Mouse (Mus musculus) urinary bladder, postnatal 25 days (tissue): Measurements from ENCODE around the gene Spns3.

Experiments
- DNase-seq: peaks from one replicate; pipeline ENCODE4 v3.0.0; 2022; ENCODE audit warnings: low spot score

Spns3 gene

DNA sequence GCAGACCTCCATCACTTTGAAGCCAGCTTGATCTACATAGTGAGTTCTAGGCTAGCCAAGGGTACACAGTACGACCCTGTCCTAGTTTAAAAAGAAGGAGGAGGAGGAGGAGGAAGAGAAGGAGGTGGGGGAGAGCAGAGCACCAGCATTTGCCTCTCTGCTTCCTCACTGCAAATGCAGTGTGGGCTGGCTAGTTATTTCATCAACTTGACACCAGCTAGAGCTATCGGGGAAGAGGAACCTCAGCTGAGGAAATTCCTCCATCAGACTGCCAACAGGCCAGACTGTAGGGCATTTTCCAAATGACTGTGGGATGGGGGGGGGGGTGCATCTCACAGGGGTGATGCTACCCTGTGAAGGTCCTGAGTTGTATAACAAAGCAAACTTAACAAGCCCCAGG lies 31.9 kb downstream of the Spns3 start:
- no peak for DNase-seq

DNA sequence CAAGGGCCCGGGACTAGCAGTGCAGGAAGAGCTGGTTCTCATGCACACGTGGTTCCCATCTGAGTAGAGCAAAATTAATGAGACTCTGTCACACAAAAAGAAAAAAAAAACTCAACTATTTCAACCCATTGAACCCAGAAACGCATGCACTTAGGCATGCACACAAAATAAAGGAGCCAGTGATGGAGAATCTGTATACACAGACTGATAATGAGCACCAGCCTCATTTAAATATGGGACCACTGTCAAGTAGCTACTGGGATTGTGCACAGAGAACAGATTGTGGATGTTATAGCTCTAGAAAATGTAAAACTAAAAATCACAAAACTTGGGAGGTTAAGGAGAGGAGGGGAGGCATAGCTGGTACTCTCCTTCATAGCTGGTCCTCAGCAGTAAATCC lies 35.3 kb downstream of the Spns3 start:
- no peak for DNase-seq

DNA sequence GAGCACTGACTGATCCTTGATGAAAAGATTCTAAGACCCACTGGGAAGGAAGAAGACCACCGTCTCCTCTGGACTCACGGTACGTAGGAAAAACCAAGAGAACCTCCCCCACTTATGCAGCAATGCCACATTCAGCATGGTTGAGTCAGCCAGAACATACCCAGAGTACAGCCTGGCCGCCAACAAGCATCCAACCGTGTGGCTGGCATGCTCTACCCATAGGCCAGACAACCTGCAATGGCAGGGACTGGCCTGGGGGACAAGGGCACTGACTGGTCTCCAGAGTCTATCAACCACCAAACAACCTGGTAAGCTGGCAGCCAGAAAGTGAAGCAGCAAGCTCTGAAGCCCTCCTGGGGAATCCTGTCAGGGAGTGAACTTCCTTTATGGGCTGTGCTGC lies 41.7 kb downstream of the Spns3 start:
- no peak for DNase-seq

DNA sequence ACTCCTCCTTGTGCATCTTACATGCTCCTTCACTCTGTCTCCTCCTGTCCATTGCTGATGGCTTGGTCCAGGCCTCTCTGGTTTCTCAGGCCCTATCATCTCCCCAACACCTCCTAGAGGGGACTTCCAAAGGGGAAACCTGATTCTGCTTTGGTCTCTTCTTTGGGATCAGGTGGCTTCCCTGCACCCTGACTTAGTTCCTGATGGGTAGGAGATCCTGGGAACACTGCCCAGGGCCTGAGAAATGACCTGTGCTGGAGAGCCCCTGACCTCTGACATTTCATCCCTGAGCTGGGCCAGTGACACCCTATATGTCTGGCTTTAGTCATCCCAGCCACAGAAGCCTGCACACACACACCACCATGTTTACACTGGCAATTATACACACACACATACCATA lies 42.7 kb downstream of the Spns3 start:
- DNase-seq, result no peak

DNA sequence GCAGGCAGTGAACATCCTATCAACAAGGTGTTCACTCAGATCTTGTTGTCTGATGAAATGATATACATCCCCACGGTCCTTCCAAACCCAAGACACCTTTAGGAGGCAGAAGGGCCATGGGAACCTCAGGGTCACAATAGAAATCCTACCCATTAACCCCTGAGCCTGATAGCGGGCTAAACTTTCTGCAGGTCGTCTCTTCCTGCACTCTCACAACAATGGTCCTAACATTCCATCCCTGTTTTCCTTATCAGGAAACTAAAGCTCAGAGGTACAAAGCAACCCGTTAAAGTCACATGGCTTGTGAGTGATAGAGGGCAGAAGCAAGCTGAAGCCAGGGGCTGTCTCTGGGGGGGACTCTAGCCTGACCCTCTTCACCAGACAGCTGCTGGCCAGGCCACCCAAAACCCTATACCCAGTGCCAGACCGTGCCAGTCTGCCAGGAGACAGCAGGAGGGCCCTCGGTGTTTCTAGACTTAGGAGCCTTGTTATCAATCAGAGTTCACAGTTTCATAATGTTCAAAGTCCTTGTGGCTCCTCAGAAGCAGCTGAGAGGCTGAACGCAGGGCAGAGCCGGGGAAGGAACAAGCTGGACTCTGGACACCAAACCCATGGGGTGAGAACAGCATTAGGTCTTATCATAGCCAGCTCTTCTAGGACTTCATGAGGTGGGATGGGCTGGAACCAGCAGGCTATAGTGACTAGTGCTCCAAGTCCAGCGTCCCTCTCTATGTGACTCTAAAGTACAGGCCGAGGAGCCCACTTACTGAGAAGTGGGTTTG lies 46.1 kb downstream of the Spns3 start:
- DNase-seq, result no peak

DNA sequence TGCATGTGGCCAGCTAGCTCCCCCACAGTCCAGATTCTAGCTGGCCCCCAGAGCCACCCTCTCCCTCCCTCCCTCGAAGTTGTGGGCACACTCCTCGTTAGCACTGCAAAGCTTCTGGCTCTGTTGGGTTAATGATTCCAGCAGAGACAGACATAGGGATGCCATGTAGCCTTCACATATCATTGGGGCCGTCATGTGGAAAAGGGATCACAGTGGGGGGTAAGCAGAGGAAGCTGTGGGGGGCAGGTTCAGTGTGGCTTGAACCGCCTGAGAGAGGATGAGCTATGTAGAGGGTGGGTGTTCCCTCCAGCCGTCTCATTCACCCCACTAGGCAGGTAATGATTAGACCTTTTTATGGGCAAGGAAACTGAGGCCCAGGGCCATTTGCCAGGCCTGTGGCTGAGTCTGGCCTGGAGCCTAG lies 46.8 kb downstream of the Spns3 start:
- no peak for DNase-seq

DNA sequence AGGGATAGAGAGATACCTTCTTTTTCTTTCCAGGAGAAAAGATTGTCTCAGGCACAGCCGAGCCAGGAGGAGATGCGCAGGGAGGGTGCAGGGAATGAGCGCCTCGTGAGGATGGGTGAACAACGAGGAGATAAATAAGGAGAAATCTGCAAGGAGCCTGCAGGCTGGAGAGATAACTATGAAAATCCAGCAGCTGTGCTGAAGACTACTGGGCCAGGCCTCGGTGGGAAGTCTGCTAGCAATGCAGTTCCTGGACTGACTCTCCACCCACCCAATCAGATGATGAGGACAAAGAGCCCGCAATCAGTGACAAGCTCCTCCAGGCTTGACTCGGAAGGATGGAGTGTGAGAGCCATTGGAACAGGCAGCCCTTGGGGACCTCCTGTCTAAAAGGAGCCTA lies 48.1 kb downstream of the Spns3 start:
- no peak for DNase-seq

DNA sequence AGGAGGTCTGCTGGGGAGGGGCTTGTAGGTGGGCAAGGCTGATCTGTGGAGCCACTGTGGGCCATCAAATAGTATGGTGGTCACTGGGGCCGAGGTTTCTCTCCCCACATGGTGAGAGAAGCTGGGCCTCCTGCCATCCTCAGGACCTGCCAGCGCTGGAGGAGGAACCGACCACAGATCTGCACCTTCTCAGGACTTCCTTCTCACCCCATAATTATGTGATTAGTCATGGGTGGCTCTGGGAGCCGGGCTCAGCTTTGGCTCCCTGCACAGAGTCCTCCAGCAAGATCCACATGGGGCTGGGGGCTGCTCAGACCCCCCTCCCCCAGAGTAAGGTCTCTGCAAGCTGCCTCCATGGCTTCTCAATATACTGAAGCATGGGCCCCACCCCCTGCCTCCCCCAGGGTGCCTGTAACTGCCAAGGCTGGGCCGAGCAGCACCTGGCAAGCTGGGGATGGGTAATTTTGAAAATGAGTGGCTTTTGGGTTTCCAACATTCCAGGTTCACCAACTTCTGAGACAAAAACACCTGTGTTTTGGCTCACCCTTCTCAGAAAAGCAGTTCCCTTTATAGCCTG lies 48.8 kb downstream of the Spns3 start:
- DNase-seq, result peak; percentile 26

DNA sequence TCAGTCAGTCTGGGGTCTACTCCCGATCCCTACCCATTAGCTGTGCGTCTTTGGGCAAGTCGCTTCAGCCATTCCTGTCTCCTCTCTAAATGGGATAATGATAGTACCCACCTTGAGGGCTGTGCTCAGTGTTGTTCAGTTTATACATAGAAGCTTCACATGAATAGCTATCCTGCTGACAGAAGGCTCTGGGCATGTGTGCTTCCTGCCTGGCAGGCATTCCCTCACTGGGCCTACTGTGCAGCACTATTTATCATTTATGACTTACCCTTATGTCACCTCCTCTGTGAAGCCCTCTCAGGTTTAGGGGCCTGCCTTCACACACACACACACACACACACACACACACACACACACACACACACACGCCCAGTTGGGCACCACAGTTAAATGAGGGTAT lies 50.2 kb downstream of the Spns3 start:
- no peak for DNase-seq

DNA sequence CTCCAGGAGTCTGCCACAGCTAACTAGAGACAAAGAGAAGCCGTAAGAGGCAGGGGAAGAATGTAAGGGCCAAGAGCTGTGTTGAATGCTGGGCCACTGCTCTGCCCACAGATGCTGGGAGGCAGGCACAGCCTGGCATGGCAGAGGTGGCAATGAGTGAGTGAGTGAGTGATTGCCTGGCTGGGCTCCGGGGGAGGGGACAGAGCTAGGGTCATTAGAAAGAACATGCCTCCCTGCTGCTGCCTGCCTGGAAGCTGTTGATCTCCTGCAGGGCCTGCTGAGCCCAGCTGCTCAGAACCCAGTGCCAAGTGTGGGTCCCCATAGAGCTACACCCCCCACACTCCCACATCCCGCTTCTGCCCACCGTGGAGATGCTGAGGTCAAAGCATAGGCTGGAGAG lies 52.9 kb downstream of the Spns3 start:
- no peak for DNase-seq

DNA sequence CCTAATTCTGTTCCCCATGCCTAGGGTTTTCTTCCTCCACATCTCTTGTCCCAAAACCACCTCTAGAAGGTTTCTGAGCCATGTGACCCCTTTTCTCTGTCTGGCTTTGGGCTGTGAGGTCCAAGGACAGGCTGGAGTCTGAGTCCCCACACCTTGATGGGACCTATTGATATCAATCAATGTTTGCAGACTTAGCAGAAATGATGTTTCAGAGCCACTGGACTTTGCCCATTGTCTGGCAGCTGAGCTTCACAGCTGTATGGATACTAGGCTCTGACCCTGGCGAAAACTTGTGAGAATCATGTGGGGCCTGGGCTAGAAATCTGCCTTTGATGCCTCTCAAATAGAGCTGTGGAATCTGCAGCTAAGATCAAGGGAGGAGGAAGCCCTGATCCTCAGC lies 53.5 kb downstream of the Spns3 start:
- DNase-seq, result no peak

DNA sequence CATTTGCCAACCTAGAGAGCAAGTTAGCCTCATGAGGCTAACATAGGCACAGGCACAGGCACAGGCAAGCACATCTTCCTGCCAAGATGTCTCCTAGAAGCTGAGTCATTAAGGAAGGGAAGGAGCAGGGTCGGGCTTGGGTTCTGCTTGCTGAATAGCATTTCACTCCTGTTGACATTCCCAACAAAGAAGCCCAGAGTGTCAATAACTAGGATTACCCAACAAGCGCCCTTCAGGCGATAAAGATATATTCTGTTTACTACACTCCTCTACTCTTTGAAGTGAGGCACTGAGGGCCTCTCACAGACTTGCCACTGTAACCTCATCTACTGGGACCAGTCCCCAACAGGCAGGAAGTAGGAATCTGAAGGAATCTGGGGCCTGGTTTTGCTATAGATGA lies 54.2 kb downstream of the Spns3 start:
- DNase-seq, result no peak

DNA sequence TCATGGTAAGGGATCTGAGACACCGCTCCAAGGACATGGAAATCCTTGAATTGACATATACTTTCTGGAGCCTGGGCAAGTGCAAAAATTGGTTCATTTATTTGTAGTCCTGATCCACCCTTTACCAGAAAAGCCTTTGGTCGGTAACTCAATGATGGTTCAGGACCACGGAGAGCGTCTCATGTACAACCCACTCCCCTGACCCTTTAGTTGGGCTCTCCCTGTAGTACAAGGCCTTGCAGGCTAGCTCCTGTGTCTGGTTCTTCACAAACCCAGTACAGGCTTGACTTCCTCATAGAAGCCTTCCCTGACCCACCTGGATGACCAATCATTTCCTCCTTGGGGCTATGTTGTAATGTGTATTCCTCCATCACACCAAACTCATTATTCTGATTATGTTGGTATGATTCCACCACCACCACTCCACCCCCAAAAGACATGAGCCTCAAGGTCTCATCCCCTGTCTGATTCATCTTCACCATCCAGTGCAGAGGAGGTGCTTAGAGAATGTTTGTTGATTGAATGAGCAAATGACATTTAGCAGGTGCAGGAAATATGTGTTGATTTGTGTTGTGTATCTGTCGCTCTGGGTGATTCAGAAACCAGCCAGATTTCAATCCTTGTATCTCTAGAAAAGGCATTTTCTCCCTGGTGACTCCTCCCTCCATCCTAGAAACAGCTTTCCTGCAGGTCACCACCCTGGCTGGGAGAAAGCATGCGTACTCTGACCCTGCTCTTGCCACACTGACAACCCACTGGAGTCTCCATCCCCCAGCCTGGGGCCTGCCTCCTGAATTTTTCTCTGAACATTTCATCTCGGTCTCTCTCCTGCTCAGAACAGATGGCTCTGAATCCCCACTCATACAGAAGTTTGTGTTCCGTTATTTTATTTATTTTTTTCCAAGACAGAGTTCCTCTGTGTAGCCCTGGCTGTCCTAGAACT lies 56.0 kb downstream of the Spns3 start:
- no peak for DNase-seq

DNA sequence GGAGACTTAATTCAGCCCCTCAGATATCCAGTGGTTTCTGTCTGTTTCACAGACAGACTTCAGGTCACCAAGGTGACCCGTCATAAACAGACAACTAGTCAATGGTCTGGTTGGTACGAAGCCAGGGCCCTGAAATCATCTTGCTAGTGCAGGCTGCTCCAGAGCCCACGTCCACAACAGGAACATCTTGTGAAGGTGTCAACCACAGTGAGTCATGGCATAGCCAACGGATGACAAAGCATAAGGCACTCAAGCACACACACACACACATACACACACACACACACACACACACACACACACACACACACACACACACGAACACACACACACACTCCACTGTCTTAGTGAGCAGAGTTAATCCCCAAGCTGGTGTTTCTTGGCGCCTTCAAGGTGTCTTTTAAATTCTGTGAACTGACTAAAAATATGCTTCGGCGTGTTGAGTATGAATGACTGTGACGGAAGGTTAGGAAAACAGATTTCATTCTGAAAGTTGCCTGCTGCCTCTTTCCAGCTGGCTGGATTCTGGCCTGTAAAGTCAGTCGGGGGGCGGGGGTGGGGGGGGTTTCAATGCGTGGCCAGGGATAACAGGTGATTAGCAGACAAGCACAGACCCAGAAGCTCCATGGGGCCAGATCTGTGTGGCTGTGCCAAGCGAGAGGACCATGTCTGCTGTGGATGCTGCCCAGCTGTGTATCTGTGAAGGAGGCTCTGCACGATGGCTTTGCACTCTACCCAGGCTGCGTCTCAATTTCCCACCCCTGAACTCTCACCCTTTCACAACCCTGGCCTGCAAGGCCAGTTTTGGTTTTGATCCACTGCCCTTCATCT lies 59.0 kb downstream of the Spns3 start:
- no peak for DNase-seq

DNA sequence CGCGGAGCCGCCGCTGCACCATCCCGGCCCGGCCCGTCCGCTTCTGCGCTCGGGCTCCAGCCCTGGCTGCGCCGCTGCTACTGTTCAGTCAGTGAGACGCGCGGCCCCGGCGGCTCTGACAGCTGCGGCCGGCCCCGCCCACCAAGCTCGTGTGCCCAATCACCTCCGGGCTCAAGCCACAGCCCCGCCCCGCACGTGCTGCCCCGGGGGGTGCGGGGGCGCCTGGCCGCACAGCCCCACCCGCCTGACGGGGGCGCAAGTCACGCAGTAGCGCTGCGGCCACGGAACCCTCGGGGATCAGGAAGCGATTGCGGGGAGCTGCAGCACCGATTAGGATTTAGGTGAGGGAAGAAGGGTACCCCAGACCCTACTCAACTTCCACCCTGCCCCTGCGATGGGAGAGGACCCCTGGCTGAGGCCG lies 60.4 kb downstream of the Spns3 start, which contains the start of gene Spns2:
Spns2 (minus strand) TSS at position 24 of the 421 bp plus-strand sequence.
- DNase-seq, result peak; percentile 84

DNA sequence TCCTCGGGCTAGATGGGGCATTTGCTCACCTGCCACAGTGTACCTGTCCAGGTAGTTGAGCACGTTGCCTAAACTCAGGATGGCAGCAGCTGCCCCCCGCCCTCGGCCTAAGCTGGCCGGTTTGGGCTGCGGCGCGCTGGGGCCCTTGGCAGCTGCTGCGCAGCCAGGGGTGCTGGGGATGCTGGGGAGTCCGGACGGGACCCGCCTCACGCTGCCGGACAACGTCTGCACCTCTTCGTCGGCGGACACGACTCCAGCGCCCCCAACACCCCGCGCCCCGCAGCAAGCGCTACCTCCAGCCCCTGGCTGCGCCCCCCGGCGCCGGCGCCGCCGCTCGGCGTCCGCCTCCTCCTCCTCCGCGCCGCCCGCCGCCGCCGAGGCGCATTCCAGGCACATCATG lies 60.9 kb downstream of the Spns3 start:
- no peak for DNase-seq

DNA sequence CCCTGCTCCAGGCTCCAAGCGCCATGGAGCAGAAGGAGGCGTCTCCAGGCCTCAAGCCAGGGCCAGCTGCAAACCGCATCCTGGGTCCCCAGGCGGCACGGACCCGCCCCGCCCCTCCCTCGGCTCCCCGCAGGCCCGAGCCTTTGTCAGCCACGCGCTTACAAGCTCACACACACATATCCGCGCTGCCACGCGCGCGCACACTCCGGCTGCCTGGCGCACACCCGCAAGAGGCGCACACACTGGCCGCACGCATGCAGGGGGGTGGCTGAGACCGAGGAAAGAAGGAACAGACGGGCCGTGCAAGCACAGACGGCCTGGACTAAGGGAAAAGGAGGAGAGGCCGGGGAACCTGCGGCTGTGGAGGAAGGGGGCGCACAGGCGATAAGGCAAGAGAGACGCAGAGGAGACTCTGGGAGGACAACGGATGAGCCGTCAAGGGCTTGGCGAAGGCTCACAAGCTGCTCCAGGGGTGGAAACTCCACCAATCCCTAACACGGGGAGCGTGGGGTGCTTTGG lies 61.5 kb downstream of the Spns3 start:
- no peak for DNase-seq

DNA sequence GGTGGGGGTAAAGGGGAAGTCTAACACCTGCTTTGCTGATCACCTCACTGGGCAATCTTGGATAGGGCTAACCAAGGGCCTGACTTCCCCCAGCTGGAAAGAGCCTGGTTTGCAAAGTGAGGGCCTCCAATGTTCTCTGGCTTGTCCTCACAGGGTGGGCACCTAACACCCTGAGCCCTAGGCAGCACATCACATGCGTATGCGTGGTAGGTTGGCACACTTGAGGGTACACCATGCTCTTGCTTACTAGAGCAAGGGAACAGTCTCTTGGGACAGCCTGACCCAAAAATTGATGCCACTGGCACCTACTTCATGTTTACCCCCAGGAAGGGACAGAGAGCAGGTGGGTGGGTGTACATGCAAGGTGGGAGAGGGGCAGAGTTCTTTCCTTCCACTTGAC lies 62.6 kb downstream of the Spns3 start:
- DNase-seq, result no peak

DNA sequence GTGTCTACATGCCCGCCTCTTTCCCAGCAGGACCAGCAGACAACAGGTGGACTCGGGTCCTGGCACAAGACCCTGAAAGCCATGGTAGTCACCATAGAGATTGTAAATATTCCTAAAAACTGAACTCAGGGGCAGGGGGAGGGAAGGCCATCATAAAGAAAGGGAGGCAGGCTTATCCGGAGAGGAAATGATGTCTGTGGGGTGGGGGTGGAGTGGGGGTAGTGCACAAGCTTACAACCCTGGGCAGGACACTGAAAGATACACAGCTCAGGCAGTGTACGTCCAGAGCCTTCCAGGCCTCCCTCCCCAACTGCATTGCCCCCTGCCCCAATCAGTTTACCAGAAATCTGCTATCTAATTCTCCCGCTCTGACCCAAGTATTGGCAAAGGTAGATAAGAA lies 63.1 kb downstream of the Spns3 start:
- DNase-seq, result no peak

DNA sequence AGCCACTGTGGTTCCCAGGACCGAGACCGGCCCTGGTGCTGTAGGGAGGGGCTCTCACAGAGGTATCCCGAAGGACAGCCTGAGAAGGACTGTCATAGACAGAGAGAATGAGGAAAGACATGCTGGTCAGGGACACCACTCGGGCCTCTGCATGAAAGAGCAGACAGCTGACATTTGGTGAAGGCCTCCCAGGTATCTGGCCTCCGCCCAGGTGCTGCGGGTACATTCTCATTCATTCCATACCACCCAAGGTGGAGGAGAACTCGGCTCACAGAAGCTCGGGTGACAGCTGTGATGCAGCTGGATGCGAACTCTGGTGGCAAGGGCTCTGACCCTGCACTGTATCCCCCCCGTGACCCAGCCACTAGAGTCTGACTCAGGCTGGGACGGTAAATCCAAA lies 64.3 kb downstream of the Spns3 start:
- no peak for DNase-seq

DNA sequence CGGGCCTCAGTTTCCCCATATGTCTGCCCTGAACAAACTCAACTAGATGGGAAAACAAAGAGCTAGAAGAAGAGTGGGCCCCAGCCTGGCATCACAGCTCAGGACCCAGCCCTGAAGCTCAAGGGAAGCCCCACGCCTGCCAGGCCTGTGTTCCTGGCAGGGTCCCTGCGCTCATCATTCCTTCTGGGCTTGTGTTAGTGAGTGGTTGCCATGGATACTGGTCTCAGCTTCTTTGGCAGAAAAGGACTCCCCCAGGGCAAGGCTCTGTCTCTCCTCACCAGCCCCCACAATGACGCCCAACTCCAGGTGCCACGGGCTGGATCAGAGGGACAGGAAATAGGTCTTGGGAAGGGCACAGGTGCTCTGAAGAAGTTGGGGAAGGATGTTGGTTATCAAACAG lies 65.1 kb downstream of the Spns3 start:
- DNase-seq, result no peak

DNA sequence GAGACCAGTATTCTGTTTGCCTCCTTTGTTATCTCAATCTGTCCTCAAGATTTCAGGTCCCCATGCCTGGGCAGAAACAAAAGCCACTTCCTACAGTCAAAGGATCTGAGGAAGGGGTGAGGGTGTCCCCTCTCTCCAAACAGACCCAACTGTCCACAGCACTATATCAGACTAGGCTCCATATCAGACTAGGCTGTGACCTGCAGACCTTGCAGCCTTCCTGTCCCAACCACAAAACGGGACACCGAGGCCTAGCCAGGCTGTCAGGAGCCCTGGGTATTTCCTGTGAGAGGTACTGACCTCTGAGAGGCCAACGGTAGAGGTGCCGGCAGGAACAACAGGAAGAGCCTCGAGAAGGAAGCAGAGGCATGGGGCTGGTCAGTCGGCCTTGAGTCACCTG lies 65.8 kb downstream of the Spns3 start:
- no peak for DNase-seq
